Mouse (Mus musculus): ENCODE measurements at regions not wholly inside any gene's neighbourhood (a gene's known extent, or its start where the extent isn't known, plus 50 kb on each side); places are given as distances from the start of the nearest gene placed in this dataset.
A peak's percentile ranks its signal among the peaks of the same experiment; 100 is the strongest.

- peak in 1 of 2 experiments; percentile 31 for DNase-seq (ENCODE audit: low spot score in 2 of 2)
These were observed 74.3 kb upstream of the A2m start for GRCm38 (mm10) chr6:121560852-121561251.

GRCm38 (mm10) chr6:121560393-121560793 is 74.8 kb upstream of the A2m start:
- no peak for DNase-seq (ENCODE audit: low spot score in 2 of 2)

- DNase-seq (ENCODE audit: low spot score in 2 of 2): no peak
These were observed 78.7 kb upstream of the A2m start for GRCm38 (mm10) chr6:121556481-121556880.

- DNase-seq (ENCODE audit: low spot score in 2 of 2): no peak
These were observed 80.1 kb upstream of the Iqsec3 start for GRCm38 (mm10) chr6:121553501-121554132.

DNA sequence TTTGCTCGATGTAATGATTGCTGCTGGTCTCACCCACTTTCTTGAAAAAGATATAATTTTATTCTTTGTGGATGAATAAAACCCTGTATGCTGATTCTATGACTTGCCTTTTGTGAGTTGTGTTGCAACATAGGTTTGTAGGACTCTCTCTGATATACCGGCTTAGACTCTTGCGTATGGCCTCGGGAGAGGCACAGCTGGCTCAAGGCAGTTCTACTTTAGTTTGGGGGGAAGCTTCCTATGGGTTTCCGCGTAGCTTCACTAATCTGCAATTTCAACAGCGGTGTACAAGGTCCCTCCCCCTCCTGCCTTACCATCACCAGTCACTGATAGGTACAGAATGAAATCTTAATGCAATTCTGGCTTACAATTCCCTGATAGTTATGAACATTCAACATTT is 60.0 kb upstream of the Iqsec3 start:
- no peak for DNase-seq (ENCODE audit: low spot score in 2 of 2)

- no peak for DNase-seq (ENCODE audit: low spot score in 2 of 2)
These were observed 59.4 kb upstream of the Iqsec3 start for GRCm38 (mm10) chr6:121532926-121533325.

DNA sequence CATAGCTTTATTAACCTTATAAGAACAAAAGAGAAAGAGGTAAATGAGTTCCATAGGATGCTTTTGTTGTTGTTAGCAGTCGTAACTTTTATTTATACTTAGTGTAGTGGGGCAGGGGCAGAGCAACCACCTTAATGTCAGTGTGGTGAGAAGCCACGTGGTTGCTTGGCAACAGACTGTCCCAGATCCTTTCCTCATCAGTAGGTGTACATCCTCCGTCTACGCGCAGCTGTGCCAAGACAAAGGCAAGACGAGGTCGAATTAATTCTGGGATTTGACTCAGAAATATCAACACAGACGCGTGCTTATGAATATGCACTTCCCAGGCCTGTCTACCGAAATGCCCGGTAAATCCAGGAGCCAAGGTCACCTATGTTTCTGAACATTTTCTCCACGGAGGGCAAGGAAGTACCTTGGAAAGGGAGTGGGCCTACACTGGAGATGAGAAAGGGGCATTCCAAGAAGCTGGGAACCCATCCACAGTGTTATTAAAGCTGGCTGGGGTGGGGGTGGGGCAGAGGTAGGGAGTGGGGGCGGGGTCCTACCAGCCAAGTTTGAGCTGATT is 58.4 kb upstream of the Iqsec3 start:
- no peak for DNase-seq (ENCODE audit: low spot score in 2 of 2)

GRCm38 (mm10) chr6:121527281-121527680 is 53.8 kb upstream of the Iqsec3 start:
- DNase-seq (ENCODE audit: low spot score in 2 of 2): no peak

GRCm38 (mm10) chr6:121526121-121526520 is 52.6 kb upstream of the Iqsec3 start:
- no peak for DNase-seq (ENCODE audit: low spot score in 2 of 2)

DNA sequence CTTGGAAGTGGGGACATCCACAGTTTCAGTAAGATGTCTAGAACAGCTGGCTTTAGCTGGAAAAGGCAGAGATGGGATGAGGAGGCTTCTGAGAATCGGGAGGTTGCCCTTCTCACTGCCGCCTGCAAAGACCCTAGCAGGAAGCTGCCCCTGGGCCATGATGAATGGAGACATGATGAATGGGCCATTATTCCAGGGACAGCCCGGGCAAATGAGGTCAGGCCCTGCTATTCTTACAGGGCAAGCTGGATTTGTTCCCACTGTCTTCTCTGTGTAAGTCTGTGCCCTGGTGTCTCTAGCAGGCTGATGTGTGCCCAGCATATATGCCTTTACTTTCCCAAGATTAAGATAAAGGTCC is 51.1 kb upstream of the Iqsec3 start:
- DNase-seq (ENCODE audit: low spot score in 2 of 2): no peak

DNA sequence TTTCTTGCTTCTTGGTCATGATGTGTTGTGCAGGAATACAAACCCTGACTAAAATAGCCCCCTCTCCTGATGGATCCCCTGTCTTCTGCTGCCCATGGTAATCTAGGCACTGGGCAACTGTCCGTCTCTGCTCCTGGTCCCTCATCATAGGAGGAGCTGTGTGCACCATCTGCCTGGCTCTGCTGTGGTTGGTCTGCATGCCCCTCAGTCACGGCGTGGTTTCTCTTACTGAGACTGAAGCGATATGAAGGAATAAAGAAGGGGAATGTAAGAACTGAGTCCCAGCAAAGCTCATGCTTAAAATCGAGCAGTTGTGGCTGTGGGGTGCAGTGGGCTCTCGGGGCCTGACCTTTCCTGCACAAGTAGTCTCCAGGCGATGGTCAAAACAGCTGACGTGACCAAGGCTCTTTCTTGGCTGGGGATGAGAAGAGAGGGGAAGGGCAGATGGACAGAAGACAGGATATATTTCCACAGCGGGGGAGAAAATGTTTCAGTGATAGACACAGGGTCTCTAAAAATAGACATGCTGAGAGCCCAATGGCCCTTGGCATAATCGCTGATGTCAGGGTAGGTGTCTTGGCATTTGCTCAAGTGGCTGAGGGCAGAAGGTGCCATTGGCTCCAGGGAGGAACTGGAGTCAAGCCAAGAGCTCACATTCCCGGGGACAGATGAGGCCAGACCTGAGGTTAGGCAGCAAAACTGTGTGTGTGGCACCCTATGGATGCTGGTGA is 50.6 kb upstream of the Iqsec3 start:
- DNase-seq (ENCODE audit: low spot score in 2 of 2): no peak
